Mouse (Mus musculus): ENCODE results near the gene Plpp4. TPM values are rescaled to one million over a fixed set of nuclear protein-coding genes. Genes with fewer than 3 reads are reported as not detected.

The Plpp4 gene
- polyA plus RNA-seq, 1 experiment = 0.26 TPM

- WGBS = 75% methylated on average over 6 of the region's 6 CpGs
- Histone ChIP-seq H3K27ac (ENCODE audit: control insufficient read depth, insufficient read depth, low read length) (no peak overlapping the region), H3K36me3 (ENCODE audit: control insufficient read depth, insufficient read depth, low read length) (no peaks in the 10 kb centered on the region), H3K4me1 (replicated peaks; ENCODE audit: control insufficient read depth, insufficient read depth, low read length) (no peaks in the 10 kb centered on the region), H3K4me3 (ENCODE audit: control insufficient read depth, insufficient read depth, low read length) (no peak overlapping the region), H3K27me3 (ENCODE audit: control insufficient read depth, insufficient read depth, low read length) (no peaks in the 10 kb centered on the region)
- TF ChIP-seq POLR2A (IDR thresholded peaks at IDR 0.05; ENCODE audit: control insufficient read depth, extremely low read depth, insufficient read depth, low read length, poor library complexity) (no peak), CTCF (IDR thresholded peaks at IDR 0.05; ENCODE audit: borderline replicate concordance, control insufficient read depth, extremely low read depth, insufficient read depth, low read length, poor library complexity) (no peak)
- no peak for DNase-seq
Observed at GRCm38 (mm10) chr7:129312521-129312920, 55.7 kb downstream of the Plpp4 start.

DNA sequence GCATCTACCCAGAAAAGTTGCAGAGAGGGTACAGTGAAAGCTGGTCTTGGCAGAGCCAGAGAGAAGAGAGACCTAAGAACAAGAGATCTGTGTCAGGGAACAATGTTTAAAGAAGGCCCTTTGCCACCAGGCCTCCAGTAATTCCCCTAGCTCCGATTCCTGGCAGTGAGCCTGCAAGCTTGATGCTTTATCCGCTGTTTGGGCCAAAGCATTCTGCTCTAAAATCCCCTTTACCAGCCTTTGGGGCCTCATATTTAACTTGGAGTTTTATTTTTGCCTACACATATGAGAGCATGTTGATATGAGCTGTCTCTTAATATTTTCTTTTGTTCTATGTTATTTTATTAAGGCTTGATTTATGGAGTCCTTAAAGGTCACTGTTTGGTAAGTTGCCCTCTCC lies 57.1 kb downstream of the Plpp4 start:
- no peaks in the 10 kb centered on the region for H3K4me1 ChIP-seq (replicated peaks; ENCODE audit: control insufficient read depth, insufficient read depth, low read length)
- no peak for DNase-seq
- no peak overlapping the region for H3K27ac ChIP-seq (ENCODE audit: control insufficient read depth, insufficient read depth, low read length)
- H3K4me3 ChIP-seq (ENCODE audit: control insufficient read depth, insufficient read depth, low read length) = no peak overlapping the region
- no peaks in the 10 kb centered on the region for H3K36me3 ChIP-seq (ENCODE audit: control insufficient read depth, insufficient read depth, low read length)
- TF ChIP-seq POLR2A (IDR thresholded peaks at IDR 0.05; ENCODE audit: control insufficient read depth, extremely low read depth, insufficient read depth, low read length, poor library complexity) (no peak), CTCF (IDR thresholded peaks at IDR 0.05; ENCODE audit: borderline replicate concordance, control insufficient read depth, extremely low read depth, insufficient read depth, low read length, poor library complexity) (no peak)
- WGBS = 92% methylated on average over 2 of the region's 2 CpGs
- H3K27me3 ChIP-seq (ENCODE audit: control insufficient read depth, insufficient read depth, low read length) = no peaks in the 10 kb centered on the region

DNA sequence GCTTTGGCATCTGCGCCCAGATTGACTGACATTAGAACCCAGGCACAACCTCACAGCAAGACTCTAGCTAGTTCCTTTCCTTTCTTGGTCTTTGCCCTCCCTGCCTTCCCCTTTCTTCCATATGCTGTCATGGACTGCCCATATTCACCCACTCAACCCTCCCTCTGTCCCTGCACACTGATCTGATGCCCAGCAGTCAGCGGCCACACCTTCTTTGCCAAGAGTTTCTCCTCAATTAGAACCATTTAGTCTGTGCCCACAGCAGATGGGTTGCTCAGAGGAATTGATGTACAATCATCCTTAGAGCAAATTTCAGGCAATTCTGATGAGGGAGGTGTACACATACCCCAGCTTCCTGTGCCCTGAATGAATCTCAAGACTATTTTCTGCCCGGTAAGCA lies 83.3 kb downstream of the Plpp4 start:
- WGBS = 95% methylated on average over 3 of the region's 3 CpGs
- no peak for TF ChIP-seq CTCF (IDR thresholded peaks at IDR 0.05; ENCODE audit: borderline replicate concordance, control insufficient read depth, extremely low read depth, insufficient read depth, low read length, poor library complexity)
- TF ChIP-seq POLR2A (IDR thresholded peaks at IDR 0.05; ENCODE audit: control insufficient read depth, extremely low read depth, insufficient read depth, low read length, poor library complexity) = no peak
- no peak overlapping the region for H3K27ac ChIP-seq (ENCODE audit: control insufficient read depth, insufficient read depth, low read length)
- DNase-seq = no peak
- H3K27me3 ChIP-seq (ENCODE audit: control insufficient read depth, insufficient read depth, low read length) = no peaks in the 10 kb centered on the region
- no peak overlapping the region for H3K4me3 ChIP-seq (ENCODE audit: control insufficient read depth, insufficient read depth, low read length)
- no peaks in the 10 kb centered on the region for H3K4me1 ChIP-seq (replicated peaks; ENCODE audit: control insufficient read depth, insufficient read depth, low read length)
- H3K36me3 ChIP-seq (ENCODE audit: control insufficient read depth, insufficient read depth, low read length) = no peaks in the 10 kb centered on the region

GRCm38 (mm10) chr7:129355561-129355960 lies 98.7 kb downstream of the Plpp4 start:
- 93% methylated on average over 2 of the region's 2 CpGs for WGBS
- H3K27ac ChIP-seq (ENCODE audit: control insufficient read depth, insufficient read depth, low read length) = no peak overlapping the region
- no peak for TF ChIP-seq CTCF (IDR thresholded peaks at IDR 0.05; ENCODE audit: borderline replicate concordance, control insufficient read depth, extremely low read depth, insufficient read depth, low read length, poor library complexity)
- TF ChIP-seq POLR2A (IDR thresholded peaks at IDR 0.05; ENCODE audit: control insufficient read depth, extremely low read depth, insufficient read depth, low read length, poor library complexity) = no peak
- H3K36me3 ChIP-seq (ENCODE audit: control insufficient read depth, insufficient read depth, low read length) = no peaks in the 10 kb centered on the region
- H3K4me3 ChIP-seq (ENCODE audit: control insufficient read depth, insufficient read depth, low read length) = no peak overlapping the region
- no peaks in the 10 kb centered on the region for H3K4me1 ChIP-seq (replicated peaks; ENCODE audit: control insufficient read depth, insufficient read depth, low read length)
- DNase-seq = no peak
- no peaks in the 10 kb centered on the region for H3K27me3 ChIP-seq (ENCODE audit: control insufficient read depth, insufficient read depth, low read length)

GRCm38 (mm10) chr7:129375306-129375705 lies 118.5 kb downstream of the Plpp4 start:
- no peak overlapping the region for H3K4me3 ChIP-seq (ENCODE audit: control insufficient read depth, insufficient read depth, low read length)
- no peak for TF ChIP-seq POLR2A (IDR thresholded peaks at IDR 0.05; ENCODE audit: control insufficient read depth, extremely low read depth, insufficient read depth, low read length, poor library complexity)
- no peak for TF ChIP-seq CTCF (IDR thresholded peaks at IDR 0.05; ENCODE audit: borderline replicate concordance, control insufficient read depth, extremely low read depth, insufficient read depth, low read length, poor library complexity)
- 96% methylated on average over 1 of the region's 1 CpGs for WGBS
- H3K27me3 ChIP-seq (ENCODE audit: control insufficient read depth, insufficient read depth, low read length) = no peaks in the 10 kb centered on the region
- no peak overlapping the region for H3K27ac ChIP-seq (ENCODE audit: control insufficient read depth, insufficient read depth, low read length)
- DNase-seq = no peak
- no peaks in the 10 kb centered on the region for H3K4me1 ChIP-seq (replicated peaks; ENCODE audit: control insufficient read depth, insufficient read depth, low read length)
- H3K36me3 ChIP-seq (ENCODE audit: control insufficient read depth, insufficient read depth, low read length) = no peaks in the 10 kb centered on the region

DNA sequence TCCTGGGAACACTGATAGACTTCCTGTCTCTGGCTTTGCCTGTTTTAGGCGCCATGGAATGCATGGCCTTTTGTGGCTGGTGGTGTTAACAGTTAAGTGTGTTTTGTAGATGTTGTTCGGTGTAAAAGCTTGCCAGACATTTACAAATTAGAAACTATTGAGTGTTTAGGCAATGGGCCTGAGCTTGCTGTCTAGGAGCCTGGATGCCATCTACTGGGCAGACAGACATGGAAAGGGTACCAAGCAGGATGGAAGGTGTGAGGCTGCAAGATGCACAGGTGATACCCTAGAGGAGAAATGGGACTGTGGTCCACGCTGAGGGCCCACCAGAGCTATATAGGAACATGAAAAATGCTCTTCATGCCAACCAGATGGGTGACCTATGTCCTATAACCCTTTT lies 128.3 kb downstream of the Plpp4 start:
- Histone ChIP-seq H3K4me3 (ENCODE audit: control insufficient read depth, insufficient read depth, low read length) (no peak overlapping the region), H3K36me3 (ENCODE audit: control insufficient read depth, insufficient read depth, low read length) (no peaks in the 10 kb centered on the region), H3K27me3 (ENCODE audit: control insufficient read depth, insufficient read depth, low read length) (no peaks in the 10 kb centered on the region), H3K27ac (ENCODE audit: control insufficient read depth, insufficient read depth, low read length) (no peak overlapping the region), H3K4me1 (replicated peaks; ENCODE audit: control insufficient read depth, insufficient read depth, low read length) (no peaks in the 10 kb centered on the region)
- 51% methylated on average over 3 of the region's 3 CpGs for WGBS
- TF ChIP-seq CTCF (IDR thresholded peaks at IDR 0.05; ENCODE audit: borderline replicate concordance, control insufficient read depth, extremely low read depth, insufficient read depth, low read length, poor library complexity) = no peak
- TF ChIP-seq POLR2A (IDR thresholded peaks at IDR 0.05; ENCODE audit: control insufficient read depth, extremely low read depth, insufficient read depth, low read length, poor library complexity) = no peak
- no peak for DNase-seq

DNA sequence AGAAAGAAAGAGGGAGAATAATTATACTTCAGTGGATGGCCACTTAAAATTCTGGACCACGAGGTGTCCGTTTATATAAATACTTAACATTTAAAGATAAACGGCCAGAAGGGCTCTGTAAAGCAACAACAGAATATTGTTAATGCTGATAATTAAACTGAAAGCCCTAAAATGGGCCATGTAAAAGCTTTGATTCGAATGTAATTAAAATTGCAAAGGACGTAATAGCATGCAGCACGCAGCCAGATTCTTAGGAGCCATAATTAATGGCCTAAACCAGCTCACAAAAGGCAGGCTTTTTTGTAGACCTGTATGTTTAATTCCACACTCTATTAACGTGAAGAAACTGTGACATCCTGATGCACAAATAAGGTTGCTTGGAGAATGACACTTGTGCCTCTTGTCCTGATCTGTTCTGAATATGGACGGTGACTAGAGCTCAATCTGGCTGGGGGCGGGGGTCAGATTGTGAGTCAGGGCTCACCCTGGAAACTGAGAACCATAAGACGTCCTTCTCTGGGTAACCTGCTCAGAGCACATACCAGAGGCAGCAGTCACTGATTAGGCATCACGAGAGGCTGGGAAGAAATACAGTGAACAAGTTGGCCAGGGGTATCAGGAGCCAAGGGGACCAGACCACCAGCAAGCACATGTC lies 136.1 kb downstream of the Plpp4 start:
- Histone ChIP-seq H3K4me1 (replicated peaks; ENCODE audit: control insufficient read depth, insufficient read depth, low read length) (no peaks in the 10 kb centered on the region), H3K4me3 (ENCODE audit: control insufficient read depth, insufficient read depth, low read length) (no peak overlapping the region), H3K36me3 (ENCODE audit: control insufficient read depth, insufficient read depth, low read length) (no peaks in the 10 kb centered on the region), H3K27me3 (ENCODE audit: control insufficient read depth, insufficient read depth, low read length) (no peaks in the 10 kb centered on the region), H3K27ac (ENCODE audit: control insufficient read depth, insufficient read depth, low read length) (no peak overlapping the region)
- no peak for TF ChIP-seq CTCF (IDR thresholded peaks at IDR 0.05; ENCODE audit: borderline replicate concordance, control insufficient read depth, extremely low read depth, insufficient read depth, low read length, poor library complexity)
- no peak for TF ChIP-seq POLR2A (IDR thresholded peaks at IDR 0.05; ENCODE audit: control insufficient read depth, extremely low read depth, insufficient read depth, low read length, poor library complexity)
- whole genome bisulfite sequencing = 90% methylated on average over 11 of the region's 11 CpGs
- DNase-seq = no peak

Data from thymus, adult 2 months (tissue).